Mouse (Mus musculus) urinary bladder, adult 2 months (tissue): ENCODE data around the gene Traf3. TPM values are rescaled to one million over a fixed set of nuclear protein-coding genes. Genes with fewer than 3 reads are reported as not detected.

Source experiments
- DNase-seq: peaks from one replicate; pipeline ENCODE4 v3.0.0; 2022; ENCODE audit warnings: low spot score
- polyA plus RNA-seq: library from polyadenylated mRNA; depleted of rRNA; stranded (reverse); fragments of >200 nt; gene quantifications from 2 replicates; pipeline ENCODE4 v1.2.3, GENCODE M21; 2012; rRNA removed

The Traf3 gene
- polyA plus RNA-seq = 18.2 and 20.4 TPM in 2 replicates

- DNase-seq = peak; percentile 51
These were observed at the start of gene Traf3 for GRCm38 (mm10) chr12:111165831-111166591. Gene Traf3 (plus strand): TSS chr12:111166370.

GRCm38 (mm10) chr12:111119506-111120085, 46.6 kb upstream of the Traf3 start:
- DNase-seq = no peak

DNA sequence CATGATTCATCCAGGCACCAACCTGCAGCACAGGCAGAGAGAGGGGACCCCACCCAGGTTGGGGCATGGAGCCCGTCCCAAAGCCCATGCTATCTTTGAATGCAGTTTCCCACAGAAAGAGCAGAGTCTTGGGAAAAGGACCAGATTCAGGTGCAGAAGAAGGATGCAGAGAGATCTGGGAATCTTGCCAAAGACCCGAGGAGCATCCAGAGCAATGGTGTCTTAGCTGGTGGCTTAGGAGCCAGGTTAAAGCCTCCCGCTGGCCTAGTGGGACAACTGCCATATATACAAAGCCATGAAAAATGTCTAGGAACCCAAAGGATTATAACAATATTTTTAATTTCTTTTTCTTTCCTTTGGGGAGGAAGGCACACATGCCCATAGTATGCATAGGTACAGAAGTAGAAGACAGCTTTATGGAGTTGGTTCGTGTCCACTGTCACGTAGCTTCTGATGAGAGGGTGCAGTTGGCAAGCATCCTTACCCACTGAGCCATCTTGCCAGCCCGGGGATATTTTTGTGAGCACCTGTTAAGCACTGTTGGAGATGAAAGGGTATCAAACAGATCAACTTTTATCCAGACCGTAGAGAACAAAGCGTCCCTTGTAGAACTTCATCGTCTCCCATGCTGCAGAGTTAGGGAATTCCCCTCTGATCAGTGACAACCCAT, 45.1 kb upstream of the Traf3 start:
- no peak for DNase-seq

- no peak for DNase-seq
These were observed 43.8 kb upstream of the Traf3 start for GRCm38 (mm10) chr12:111122332-111122852.

DNA sequence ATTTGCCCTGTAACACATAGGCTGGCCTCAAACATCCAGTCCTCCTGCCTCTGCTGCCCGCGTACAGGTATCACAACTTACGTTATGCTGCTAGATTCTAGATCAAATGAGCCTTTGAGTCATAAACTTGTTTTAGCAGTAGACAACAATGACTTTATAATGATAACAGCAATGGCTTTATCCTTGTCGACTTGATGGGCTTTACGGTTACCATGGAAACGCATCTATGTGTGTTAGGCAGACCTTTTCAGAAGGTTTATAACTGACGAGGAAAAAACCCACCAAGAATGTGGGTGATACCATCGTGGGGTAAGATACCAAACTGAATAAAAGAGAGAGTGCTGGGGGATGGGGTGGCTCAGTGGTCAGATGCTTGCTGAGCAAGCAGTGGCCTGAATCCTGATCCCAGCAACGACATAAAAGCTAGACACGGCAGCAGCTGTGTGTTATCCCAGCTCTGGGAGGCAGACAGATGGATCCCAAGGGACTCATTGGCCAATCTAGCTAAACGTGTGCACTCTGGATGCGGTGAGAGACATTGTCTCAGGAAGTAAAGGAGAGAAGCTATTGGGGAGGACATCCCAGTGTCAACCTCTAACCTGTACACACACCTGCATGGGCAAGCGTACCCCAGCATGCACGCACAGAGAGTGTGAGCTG, 41.4 kb upstream of the Traf3 start:
- no peak for DNase-seq

- DNase-seq = no peak
These were observed 40.5 kb upstream of the Traf3 start for GRCm38 (mm10) chr12:111125666-111126065.

GRCm38 (mm10) chr12:111134169-111134568, 32.0 kb upstream of the Traf3 start:
- DNase-seq = no peak

- no peak for DNase-seq
These were observed 31.1 kb upstream of the Traf3 start for GRCm38 (mm10) chr12:111134791-111135733.

GRCm38 (mm10) chr12:111135953-111136352, 30.2 kb upstream of the Traf3 start:
- no peak for DNase-seq

DNA sequence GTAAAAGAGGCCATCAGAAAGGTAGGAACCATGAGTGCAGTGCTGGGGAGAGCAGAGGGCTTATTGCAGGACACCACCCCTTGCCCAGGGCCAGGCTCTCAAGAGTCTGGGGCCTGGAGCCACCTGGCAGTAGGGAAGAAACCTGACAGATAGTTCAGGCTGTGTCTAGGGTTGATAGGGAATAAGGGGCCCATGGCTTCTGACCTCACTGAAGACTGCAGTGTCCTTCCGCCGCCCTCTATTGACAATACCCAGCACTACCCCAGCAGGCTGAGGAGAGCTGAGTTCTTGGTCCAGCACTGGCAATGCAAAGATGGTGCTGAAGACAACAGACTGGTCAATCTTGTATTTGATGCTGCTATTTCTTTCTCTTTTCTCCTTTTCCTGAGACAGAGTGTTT, 29.1 kb upstream of the Traf3 start:
- DNase-seq = no peak

DNA sequence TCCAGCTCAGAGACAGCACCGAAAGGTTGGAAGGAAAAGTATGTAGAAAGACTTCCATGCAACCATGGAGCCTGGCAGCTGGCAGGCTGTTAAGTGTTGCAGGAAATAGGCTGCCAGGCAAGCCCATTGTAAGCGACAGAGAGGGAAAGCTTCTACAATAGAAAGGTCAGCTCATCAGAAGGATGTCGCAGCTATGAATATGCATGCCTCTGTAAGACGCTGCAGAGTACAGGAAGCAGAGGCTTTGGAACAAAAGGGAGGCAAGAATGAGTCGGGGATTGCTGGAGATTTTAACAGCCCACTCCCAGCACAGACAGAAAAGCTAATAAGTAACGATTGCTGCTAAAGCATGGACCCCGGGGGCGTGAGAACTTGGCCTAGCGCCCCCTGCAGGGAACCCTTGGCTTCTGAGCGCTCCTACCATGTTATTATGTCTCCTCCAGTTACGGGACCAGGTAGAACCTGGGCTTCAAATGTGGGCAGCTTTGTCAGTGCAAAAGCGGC, 23.1 kb upstream of the Traf3 start:
- no peak for DNase-seq

- DNase-seq = no peak
These were observed 22.6 kb upstream of the Traf3 start for GRCm38 (mm10) chr12:111143509-111144063.

GRCm38 (mm10) chr12:111144598-111144997, 21.6 kb upstream of the Traf3 start:
- no peak for DNase-seq

- DNase-seq = no peak
These were observed 20.9 kb upstream of the Traf3 start for GRCm38 (mm10) chr12:111145269-111145668.

DNA sequence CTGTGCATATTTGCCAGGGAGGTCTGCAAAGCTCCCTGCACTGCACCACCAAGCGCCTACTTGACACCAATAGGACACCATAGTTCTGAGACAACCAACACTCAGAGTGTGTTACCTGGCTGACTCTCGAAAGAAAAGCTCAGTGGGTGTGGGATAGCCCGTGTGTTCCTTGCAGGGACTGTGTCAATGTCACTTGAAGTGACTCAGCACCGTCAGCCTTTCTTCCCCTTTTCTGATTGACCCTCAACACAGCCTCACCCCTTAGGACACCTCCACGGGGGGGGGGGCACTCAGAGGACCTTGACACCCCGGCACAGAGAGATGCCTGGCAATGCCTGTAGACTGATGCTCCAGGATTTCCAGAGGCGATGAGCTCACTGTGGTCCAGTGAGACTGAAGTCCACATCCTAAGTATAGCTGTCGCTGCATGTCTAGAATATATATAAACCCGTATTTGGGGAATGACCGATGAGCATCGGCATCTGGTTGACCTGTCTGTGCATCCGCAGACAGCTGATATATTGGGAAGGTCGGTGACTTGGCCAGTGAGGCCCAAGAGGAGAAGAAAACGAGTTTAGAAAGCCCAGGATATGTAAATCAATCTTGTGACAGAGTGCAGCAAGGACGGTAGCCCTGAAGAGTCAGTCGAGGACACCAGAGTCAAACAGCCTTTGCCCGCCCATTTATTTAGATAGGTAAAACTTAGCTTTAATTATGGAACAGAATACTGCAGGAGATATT, 16.5 kb upstream of the Traf3 start:
- DNase-seq = no peak

GRCm38 (mm10) chr12:111150236-111150596, 16.0 kb upstream of the Traf3 start:
- DNase-seq = no peak

DNA sequence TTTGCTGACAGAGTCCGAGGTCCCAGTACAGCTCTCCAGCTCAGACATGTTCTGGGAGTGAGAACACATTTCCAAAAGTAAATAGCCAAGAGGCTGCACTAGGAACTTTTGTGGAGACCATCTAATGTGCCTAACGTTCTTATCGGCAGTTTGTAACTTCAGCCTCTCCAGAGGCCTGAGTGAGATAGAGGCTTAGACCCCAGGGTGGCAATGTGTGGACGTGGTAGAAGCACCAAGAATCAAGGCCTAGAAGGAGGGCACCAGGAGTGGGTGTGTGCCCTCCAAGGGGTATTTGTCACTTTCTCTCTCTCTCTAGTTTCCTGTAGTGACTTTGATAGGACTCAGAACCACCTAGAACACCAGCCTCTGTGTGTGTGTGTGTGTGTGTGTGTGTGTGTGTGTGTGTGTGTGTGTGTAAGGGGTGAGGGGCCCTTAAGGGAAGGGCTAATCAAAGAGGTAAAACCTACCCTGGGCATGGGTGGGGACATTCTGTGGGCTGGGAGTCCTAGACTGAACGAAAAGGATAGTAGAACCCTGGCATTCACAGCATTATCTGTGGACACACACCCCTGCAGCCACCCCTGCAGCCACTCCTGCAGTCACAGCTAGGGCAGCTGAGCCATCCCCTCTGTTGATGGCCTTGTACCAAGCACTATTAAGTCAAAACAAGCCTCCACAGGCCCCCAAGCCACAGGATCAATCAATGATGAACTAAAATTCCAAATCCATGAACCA, 14.6 kb upstream of the Traf3 start:
- DNase-seq = no peak

DNA sequence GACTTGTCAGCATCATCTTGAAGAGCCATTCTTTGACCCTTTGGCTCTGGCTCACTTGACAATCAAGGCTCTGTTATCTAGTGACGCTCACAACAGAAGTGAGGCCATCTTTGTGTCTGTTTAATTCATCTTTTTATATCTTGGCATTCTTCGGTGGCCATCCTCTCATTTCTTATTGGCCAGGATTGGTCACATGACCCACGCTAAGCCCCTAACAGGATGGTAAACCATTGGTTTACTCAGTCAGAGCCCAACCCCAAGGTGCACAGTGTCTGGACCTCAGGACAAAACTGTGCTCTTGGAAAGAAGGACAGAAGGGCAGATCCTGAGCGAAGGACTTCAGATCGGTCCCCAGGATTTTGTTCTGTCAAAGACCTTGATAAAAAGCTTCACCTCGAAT, 13.6 kb upstream of the Traf3 start:
- no peak for DNase-seq
